Mouse (Mus musculus) spleen, adult 2 months (tissue): ENCODE results near the gene Gm45208. TPM values are rescaled to one million over a fixed set of nuclear protein-coding genes. Genes with fewer than 3 reads are reported as not detected.

ENCODE experiments used
- DNase-seq, 2 experiments: peaks; one replicate each; pipeline versions ENCODE4 v3.0.0 to v3.0.0-alpha.2; 2012 to 2021; ENCODE audit warnings: low spot score in 2 of 2, low read depth in 1 of 2
- H3K27ac ChIP-seq: fragments of 200-500 bp; 2 replicates; pipeline ENCODE4 v1.5.1; 2012; ENCODE audit warnings: low read length, inconsistent platforms; ENCODE audit not compliant: insufficient read depth
- H3K27me3 ChIP-seq: fragments of 200-500 bp; 2 replicates; pipeline ENCODE4 v1.6.1; 2012; ENCODE audit warnings: mild to moderate bottlenecking, moderate library complexity, low read length, inconsistent platforms; ENCODE audit not compliant: control insufficient read depth, insufficient read depth
- H3K36me3 ChIP-seq: fragments of 200-500 bp; 2 replicates; pipeline ENCODE4 v1.6.1; 2012; ENCODE audit warnings: mild to moderate bottlenecking, low read length, inconsistent platforms; ENCODE audit not compliant: control insufficient read depth, insufficient read depth
- H3K4me1 ChIP-seq: fragments of 200-500 bp; 2 replicates; pipeline ENCODE4 v1.6.1; 2011; ENCODE audit warnings: inconsistent platforms; ENCODE audit not compliant: control insufficient read depth, insufficient read depth, insufficient read length
- H3K4me3 ChIP-seq: fragments of 200-500 bp; 2 replicates; pipeline ENCODE4 v1.5.1; 2011; ENCODE audit warnings: mild to moderate bottlenecking, inconsistent platforms; ENCODE audit not compliant: insufficient read depth, insufficient read length; ENCODE audit errors: extremely low read depth
- CTCF ChIP-seq: fragments of 200-500 bp; IDR thresholded peaks from 2 replicates; pipeline ENCODE4 v1.5.1; 2011; ENCODE audit warnings: mild to moderate bottlenecking, inconsistent platforms; ENCODE audit not compliant: insufficient read depth, insufficient read length, insufficient replicate concordance; ENCODE audit errors: extremely low read depth
- POLR2A ChIP-seq: fragments of 200-500 bp; IDR thresholded peaks from 2 replicates; pipeline ENCODE4 v1.6.1; 2011; ENCODE audit warnings: low read depth, low read length, inconsistent platforms
- WGBS: fragments of 180-500 bp; shearing (Covaris S2); methylation state at CpG from one replicate; pipeline ENCODE4 v1.1.7; 2018; 5-methylcytosine and 5-hydroxymethylcytosine counted together
- polyA plus RNA-seq: library from polyadenylated mRNA; depleted of rRNA; stranded (reverse); fragments of >200 nt; gene quantifications from 2 replicates; pipeline ENCODE4 v1.2.3, GENCODE M21; 2012; rRNA removed

The Gm45208 gene
- polyA plus RNA-seq, 1 experiment, result 0.13 TPM

GRCm38 (mm10) chrX:7769302-7770017 lies 47.4 kb downstream of the Gm45208 start:
- TF ChIP-seq POLR2A (no peak), CTCF (no peak)
- no peak for DNase-seq
- 78% methylated on average over 7 of the region's 7 CpGs for WGBS
- H3K36me3 ChIP-seq, result peaks cover 21% of the 10 kb centered on the region
- no peaks in the 10 kb centered on the region for H3K4me1 ChIP-seq
- H3K27ac ChIP-seq, result peak overlapping the region; percentile 22; the same call in 1 of the 2 replicates
- no peaks in the 10 kb centered on the region for H3K27me3 ChIP-seq
- H3K4me3 ChIP-seq, result no peak overlapping the region

- no peak for TF ChIP-seq CTCF
- TF ChIP-seq POLR2A, result no peak
- no peak overlapping the region for H3K4me3 ChIP-seq
- WGBS, result 64% methylated on average over 2 of the region's 2 CpGs
- no peak for DNase-seq
- H3K4me1 ChIP-seq, result no peaks in the 10 kb centered on the region; the same call in 1 of the 2 replicates
- H3K27ac ChIP-seq, result no peak overlapping the region
- no peaks in the 10 kb centered on the region for H3K27me3 ChIP-seq
- peaks cover 12% of the 10 kb centered on the region; the same call in 1 of the 2 replicates for H3K36me3 ChIP-seq
Measured at GRCm38 (mm10) chrX:7772766-7773165, 50.7 kb downstream of the Gm45208 start.

- 78% methylated on average over 9 of the region's 9 CpGs for WGBS
- H3K4me1 ChIP-seq, result no peaks in the 10 kb centered on the region; the same call in 1 of the 2 replicates
- no peak for TF ChIP-seq POLR2A
- no peak for TF ChIP-seq CTCF
- no peak overlapping the region for H3K27ac ChIP-seq
- peaks cover 8% of the 10 kb centered on the region; the same call in 1 of the 2 replicates for H3K36me3 ChIP-seq
- no peaks in the 10 kb centered on the region for H3K27me3 ChIP-seq
- no peak overlapping the region for H3K4me3 ChIP-seq
- no peak for DNase-seq
Measured at GRCm38 (mm10) chrX:7775501-7776205, 53.6 kb downstream of the Gm45208 start.

- H3K27me3 ChIP-seq, result no peaks in the 10 kb centered on the region
- H3K4me1 ChIP-seq, result no peaks in the 10 kb centered on the region; the same call in 1 of the 2 replicates
- WGBS, result 45% methylated on average over 8 of the region's 8 CpGs
- TF ChIP-seq CTCF (peak; percentile 39; the same call in 1 of the 2 replicates), POLR2A (no peak)
- H3K4me3 ChIP-seq, result no peak overlapping the region
- H3K36me3 ChIP-seq, result peaks cover 6% of the 10 kb centered on the region; the same call in 1 of the 2 replicates
- peak in 1 of 2 experiments; percentile 25 for DNase-seq
- no peak overlapping the region for H3K27ac ChIP-seq
Measured at GRCm38 (mm10) chrX:7776329-7777082, 54.5 kb downstream of the Gm45208 start.

GRCm38 (mm10) chrX:7778450-7779244 lies 56.6 kb downstream of the Gm45208 start:
- H3K27ac ChIP-seq, result no peak overlapping the region
- no peaks in the 10 kb centered on the region for H3K27me3 ChIP-seq
- 60% methylated on average over 7 of the region's 7 CpGs for WGBS
- no peak overlapping the region for H3K4me3 ChIP-seq
- peaks cover 2% of the 10 kb centered on the region; the same call in 1 of the 2 replicates for H3K36me3 ChIP-seq
- TF ChIP-seq POLR2A (no peak), CTCF (no peak)
- no peaks in the 10 kb centered on the region; the same call in 1 of the 2 replicates for H3K4me1 ChIP-seq
- no peak for DNase-seq

- TF ChIP-seq CTCF, result no peak
- no peak for TF ChIP-seq POLR2A
- H3K27me3 ChIP-seq, result no peaks in the 10 kb centered on the region
- no peaks in the 10 kb centered on the region; the same call in 1 of the 2 replicates for H3K4me1 ChIP-seq
- H3K36me3 ChIP-seq, result no peaks in the 10 kb centered on the region; the same call in 1 of the 2 replicates
- H3K4me3 ChIP-seq, result no peak overlapping the region
- 43% methylated on average over 3 of the region's 3 CpGs for WGBS
- H3K27ac ChIP-seq, result no peak overlapping the region
- no peak for DNase-seq
Measured at GRCm38 (mm10) chrX:7779294-7779693, 57.2 kb downstream of the Gm45208 start.

Other genes with a start within 250 kb of the Gm45208 start
- 5.7 and 10.5 TPM in 2 replicates for gene Foxp3, start 148.6 kb upstream of the Gm45208 start, polyA plus RNA-seq
- gene Ppp1r3f, start 148.0 kb upstream of the Gm45208 start, polyA plus RNA-seq, result 4.0 and 6.8 TPM in 2 replicates
- gene Ccdc22, start 116.7 kb upstream of the Gm45208 start, polyA plus RNA-seq, result 15.1 and 19.9 TPM in 2 replicates
- gene Cacna1f, start 115.2 kb upstream of the Gm45208 start, polyA plus RNA-seq, result 0.07 and 0.09 TPM in 2 replicates
- gene Syp, start 83.8 kb upstream of the Gm45208 start, polyA plus RNA-seq, result 2.4 and 3.2 TPM in 2 replicates
- 27.1 and 30.6 TPM in 2 replicates for gene Prickle3, start 65.0 kb upstream of the Gm45208 start, polyA plus RNA-seq
- gene Plp2, start 50.9 kb upstream of the Gm45208 start, polyA plus RNA-seq, result 88.2 and 90.0 TPM in 2 replicates
- 0.29 and 0.52 TPM in 2 replicates for gene Magix, start 41.0 kb upstream of the Gm45208 start, polyA plus RNA-seq
- 6.1 and 6.2 TPM in 2 replicates for gene Gpkow, start 25.1 kb upstream of the Gm45208 start, polyA plus RNA-seq
- gene Wdr45, start 7.9 kb upstream of the Gm45208 start, polyA plus RNA-seq, result 38.4 and 41.7 TPM in 2 replicates
- gene Praf2, start 6.2 kb downstream of the Gm45208 start, polyA plus RNA-seq, result 26.0 and 33.7 TPM in 2 replicates
- gene Ccdc120, start 28.7 kb downstream of the Gm45208 start, polyA plus RNA-seq, result 1.6 and 1.7 TPM in 2 replicates
- 23.3 and 24.6 TPM in 2 replicates for gene Tfe3, start 40.3 kb downstream of the Gm45208 start, polyA plus RNA-seq
- gene Gripap1, start 67.5 kb downstream of the Gm45208 start, polyA plus RNA-seq, result 53.3 and 53.9 TPM in 2 replicates
- gene Kcnd1, start 100.0 kb downstream of the Gm45208 start, polyA plus RNA-seq, result 1.4 and 1.6 TPM in 2 replicates
- gene Otud5, start 119.1 kb downstream of the Gm45208 start, polyA plus RNA-seq, result 54.8 and 61.6 TPM in 2 replicates
- gene Pim2, start 156.0 kb downstream of the Gm45208 start, polyA plus RNA-seq, result 40.1 and 75.0 TPM in 2 replicates
- gene Slc35a2, start 161.8 kb downstream of the Gm45208 start, polyA plus RNA-seq, result 34.7 and 49.5 TPM in 2 replicates
- gene Pqbp1, start 177.0 kb downstream of the Gm45208 start, polyA plus RNA-seq, result 79.1 and 83.1 TPM in 2 replicates
- 36.2 and 39.2 TPM in 2 replicates for gene Timm17b, start 177.1 kb downstream of the Gm45208 start, polyA plus RNA-seq
- not detected in 2 replicates for gene Gm10491, start 185.6 kb downstream of the Gm45208 start, polyA plus RNA-seq
- gene Gm10490, start 187.3 kb downstream of the Gm45208 start, polyA plus RNA-seq, result not detected in 2 replicates
- gene Pcsk1n, start 197.6 kb downstream of the Gm45208 start, polyA plus RNA-seq, result 0.15 and 0.16 TPM in 2 replicates
- gene Eras, start 206.4 kb downstream of the Gm45208 start, polyA plus RNA-seq, result not detected in 2 replicates
- 16.9 and 17.2 TPM in 2 replicates for gene Hdac6, start 225.6 kb downstream of the Gm45208 start, polyA plus RNA-seq